Mouse (Mus musculus): ENCODE measurements at regions not wholly inside any gene's neighbourhood (a gene's known extent, or its start where the extent isn't known, plus 50 kb on each side); places are given as distances from the start of the nearest gene placed in this dataset.
"Not testable (repeated sequence)": the region's sequence is repeated elsewhere in the genome, so short reads cannot be mapped to it uniquely, and the experiment has no call there.

- 97% methylated on average over 4 of the region's 4 CpGs for WGBS
- no peaks in the 10 kb centered on the region for H3K9me3 ChIP-seq (replicated peaks)
- no peaks in the 10 kb centered on the region for H3K27me3 ChIP-seq (ENCODE audit: low read depth, poor library complexity, severe bottlenecking)
- H3K36me3 ChIP-seq, result no peaks in the 10 kb centered on the region
- 0 out of 2 replicates have a peak, but pooled peaks cover 2% of the 10 kb centered on the region for H3K4me1 ChIP-seq
- no peak overlapping the region for H3K4me3 ChIP-seq
- H3K27ac ChIP-seq, result no peak overlapping the region
- no peak for DNase-seq (ENCODE audit: low spot score)
Measured at GRCm38 (mm10) chr10:117450631-117451030, 70.8 kb upstream of the Cpsf6 start.

DNA sequence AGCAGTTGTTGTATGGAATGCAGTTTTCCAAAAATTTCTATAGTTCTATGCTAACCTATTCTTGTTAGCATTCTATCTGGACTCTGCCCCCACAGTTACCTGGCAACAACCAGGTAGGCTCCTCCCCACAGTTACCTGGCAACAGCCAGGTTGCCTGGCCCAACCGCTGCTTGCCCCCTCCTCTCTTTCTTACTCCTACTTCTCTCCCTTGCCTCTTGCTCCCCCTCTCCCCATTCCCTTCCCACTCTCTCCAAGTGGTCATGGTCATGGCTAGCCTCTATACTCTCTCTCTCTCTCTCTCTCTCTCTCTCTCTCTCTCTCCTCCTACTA is 70.4 kb upstream of the Cpsf6 start:
- Histone ChIP-seq H3K27me3 (ENCODE audit: low read depth, poor library complexity, severe bottlenecking) (no peaks in the 10 kb centered on the region), H3K9me3 (replicated peaks) (no peaks in the 10 kb centered on the region)

GRCm38 (mm10) chr10:117449416-117450239 is 69.8 kb upstream of the Cpsf6 start:
- no peak overlapping the region for H3K27ac ChIP-seq
- H3K27me3 ChIP-seq (ENCODE audit: low read depth, poor library complexity, severe bottlenecking), result no peaks in the 10 kb centered on the region
- H3K36me3 ChIP-seq, result no peaks in the 10 kb centered on the region
- DNase-seq (ENCODE audit: low spot score), result no peak
- H3K4me3 ChIP-seq, result no peak overlapping the region
- WGBS, result 83% methylated on average over 3 of the region's 3 CpGs
- H3K9me3 ChIP-seq (replicated peaks), result no peaks in the 10 kb centered on the region
- H3K4me1 ChIP-seq, result peaks cover 7% of the 10 kb centered on the region

More for the DNA sequence above, 70.4 kb upstream of the Cpsf6 start:
- no peak overlapping the region for H3K4me3 ChIP-seq
- H3K27ac ChIP-seq, result no peak overlapping the region
- WGBS, result 83% methylated on average over 1 of the region's 1 CpGs
- H3K4me1 ChIP-seq, result peaks cover 3% of the 10 kb centered on the region; the same call in 1 of the 2 replicates
- H3K36me3 ChIP-seq, result no peaks in the 10 kb centered on the region
- DNase-seq (ENCODE audit: low spot score), result no peak

DNA sequence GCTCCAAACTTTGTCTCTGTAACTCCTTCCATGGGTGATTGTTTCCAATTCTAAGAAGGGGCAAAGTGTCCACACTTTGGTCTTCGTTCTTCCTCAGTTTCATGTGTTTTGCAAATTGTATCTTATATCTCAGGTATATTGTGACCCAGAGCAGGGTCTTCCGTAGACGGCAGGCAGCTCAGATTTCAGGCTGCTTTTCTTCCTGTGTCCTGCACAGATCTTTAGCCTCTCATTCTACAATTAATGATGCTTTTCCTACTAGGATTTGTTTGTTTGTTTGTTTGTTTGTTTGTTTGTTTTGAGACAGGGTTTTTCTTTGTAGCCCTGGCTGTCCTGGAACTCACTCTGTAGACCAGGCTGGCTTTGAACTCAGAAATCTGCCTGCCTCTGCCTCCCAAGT is 69.0 kb upstream of the Cpsf6 start:
- H3K27ac ChIP-seq; H3K4me1 ChIP-seq; H3K4me3 ChIP-seq; DNase-seq (ENCODE audit: low spot score); H3K27me3 ChIP-seq (ENCODE audit: low read depth, poor library complexity, severe bottlenecking); H3K9me3 ChIP-seq (replicated peaks); H3K36me3 ChIP-seq: not testable (repeated sequence)
- 93% methylated on average over 3 of the region's 3 CpGs for WGBS

- Histone ChIP-seq H3K27me3 (ENCODE audit: low read depth, poor library complexity, severe bottlenecking) (no peaks in the 10 kb centered on the region), H3K4me1 (peaks cover 7% of the 10 kb centered on the region), H3K4me3 (no peak overlapping the region), H3K9me3 (replicated peaks) (no peaks in the 10 kb centered on the region), H3K27ac (no peak overlapping the region), H3K36me3 (no peaks in the 10 kb centered on the region)
- WGBS, result 92% methylated on average over 8 of the region's 8 CpGs
- DNase-seq (ENCODE audit: low spot score), result no peak
Measured at GRCm38 (mm10) chr10:117447626-117448025, 67.8 kb upstream of the Cpsf6 start.

DNA sequence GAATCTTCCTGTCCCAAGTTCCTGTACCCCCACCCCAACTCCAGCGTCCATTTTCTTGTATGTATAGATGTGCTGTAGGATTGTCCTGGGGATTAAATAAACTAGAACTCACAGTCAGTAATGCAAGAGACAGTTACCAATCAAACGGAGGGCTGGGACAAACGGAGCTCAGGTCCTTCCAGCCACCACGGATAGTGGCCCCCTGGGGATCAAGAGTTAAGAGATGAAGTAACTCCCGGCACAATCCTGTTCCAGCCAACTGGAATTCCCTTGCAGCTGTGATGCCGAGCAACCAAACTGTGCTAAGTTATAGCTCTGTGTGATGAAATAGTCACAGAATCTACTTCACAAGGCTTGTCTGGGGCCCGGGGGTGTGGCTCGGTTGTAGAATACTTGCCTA is 67.4 kb upstream of the Cpsf6 start:
- Histone ChIP-seq H3K9me3 (replicated peaks) (no peaks in the 10 kb centered on the region), H3K4me1 (peaks cover 7% of the 10 kb centered on the region), H3K27me3 (ENCODE audit: low read depth, poor library complexity, severe bottlenecking) (no peaks in the 10 kb centered on the region), H3K4me3 (no peak overlapping the region), H3K27ac (no peak overlapping the region), H3K36me3 (no peaks in the 10 kb centered on the region)
- DNase-seq (ENCODE audit: low spot score), result no peak
- 74% methylated on average over 8 of the region's 8 CpGs for WGBS

GRCm38 (mm10) chr10:117446776-117447175 is 67.0 kb upstream of the Cpsf6 start:
- DNase-seq (ENCODE audit: low spot score), result no peak
- Histone ChIP-seq H3K9me3 (replicated peaks) (no peaks in the 10 kb centered on the region), H3K36me3 (no peaks in the 10 kb centered on the region), H3K4me1 (peaks cover 7% of the 10 kb centered on the region), H3K27me3 (ENCODE audit: low read depth, poor library complexity, severe bottlenecking) (no peaks in the 10 kb centered on the region), H3K4me3 (no peak overlapping the region), H3K27ac (no peak overlapping the region)
- 90% methylated on average over 7 of the region's 7 CpGs for WGBS

- Histone ChIP-seq H3K4me3 (no peak overlapping the region), H3K27ac (no peak overlapping the region), H3K4me1 (peaks cover 14% of the 10 kb centered on the region), H3K36me3 (no peaks in the 10 kb centered on the region), H3K9me3 (replicated peaks) (no peaks in the 10 kb centered on the region), H3K27me3 (ENCODE audit: low read depth, poor library complexity, severe bottlenecking) (no peaks in the 10 kb centered on the region)
- WGBS, result 94% methylated on average over 15 of the region's 15 CpGs
- DNase-seq (ENCODE audit: low spot score), result no peak
Measured at GRCm38 (mm10) chr10:117445801-117446490, 66.1 kb upstream of the Cpsf6 start.

GRCm38 (mm10) chr10:117445181-117445790 is 65.5 kb upstream of the Cpsf6 start:
- H3K36me3 ChIP-seq, result no peaks in the 10 kb centered on the region
- WGBS, result 68% methylated on average over 6 of the region's 6 CpGs
- H3K27me3 ChIP-seq (ENCODE audit: low read depth, poor library complexity, severe bottlenecking), result no peaks in the 10 kb centered on the region
- H3K4me1 ChIP-seq, result peaks cover 14% of the 10 kb centered on the region
- no peak overlapping the region for H3K27ac ChIP-seq
- no peak for DNase-seq (ENCODE audit: low spot score)
- H3K4me3 ChIP-seq, result no peak overlapping the region
- H3K9me3 ChIP-seq (replicated peaks), result no peaks in the 10 kb centered on the region

- 87% methylated on average over 10 of the region's 10 CpGs for WGBS
- DNase-seq (ENCODE audit: low spot score), result no peak
- Histone ChIP-seq H3K9me3 (replicated peaks) (no peaks in the 10 kb centered on the region), H3K27me3 (ENCODE audit: low read depth, poor library complexity, severe bottlenecking) (no peaks in the 10 kb centered on the region), H3K4me3 (no peak overlapping the region), H3K27ac (no peak overlapping the region), H3K36me3 (no peaks in the 10 kb centered on the region), H3K4me1 (peaks cover 14% of the 10 kb centered on the region)
Measured at GRCm38 (mm10) chr10:117444761-117445160, 64.9 kb upstream of the Cpsf6 start.

DNA sequence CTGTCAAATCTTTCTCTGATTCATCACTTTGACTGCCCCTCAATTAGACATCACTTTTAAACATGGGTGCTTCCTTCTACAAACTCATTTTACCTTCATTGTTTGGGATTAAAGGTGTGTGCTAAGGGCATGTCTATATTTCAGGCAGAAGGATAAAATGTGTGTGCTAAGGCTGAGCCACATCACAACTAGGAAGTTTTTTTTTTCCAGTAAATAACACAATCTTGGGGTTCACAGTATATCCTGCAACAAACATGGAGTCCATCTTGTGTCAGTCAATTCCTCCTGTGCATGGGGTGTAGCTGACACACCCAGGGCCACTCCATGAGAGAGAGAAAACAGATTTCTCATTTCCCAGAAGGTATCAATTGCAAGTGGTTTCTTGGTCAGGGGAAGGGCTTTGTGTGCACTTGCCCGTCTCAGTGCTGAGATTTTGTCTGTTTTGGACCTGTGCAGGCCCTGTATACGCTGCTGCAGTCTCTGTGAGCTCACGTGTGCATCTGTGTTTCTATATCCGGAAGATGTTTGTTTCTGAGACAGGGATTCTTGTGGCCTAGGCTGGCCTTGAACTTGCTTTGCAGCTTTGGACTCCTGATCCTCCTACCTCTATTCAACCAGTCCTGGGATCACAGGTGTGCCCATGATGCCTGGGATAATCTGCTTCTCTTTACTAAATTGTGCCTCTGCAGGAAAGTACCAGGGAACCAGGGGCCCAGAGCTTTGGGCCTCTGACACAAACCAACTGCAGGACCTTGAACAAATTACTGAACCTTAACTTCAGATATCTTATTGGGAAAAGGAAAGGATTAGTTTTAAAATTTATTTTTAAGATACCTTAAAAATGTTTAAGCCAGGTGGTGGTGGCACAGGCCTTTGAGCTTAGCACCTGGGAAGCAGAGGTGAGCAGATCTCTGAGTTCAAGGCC is 63.9 kb upstream of the Cpsf6 start:
- Histone ChIP-seq H3K27ac (no peak overlapping the region), H3K4me3 (no peak overlapping the region), H3K9me3 (replicated peaks) (no peaks in the 10 kb centered on the region), H3K27me3 (ENCODE audit: low read depth, poor library complexity, severe bottlenecking) (no peaks in the 10 kb centered on the region), H3K36me3 (no peaks in the 10 kb centered on the region), H3K4me1 (peaks cover 14% of the 10 kb centered on the region)
- DNase-seq (ENCODE audit: low spot score), result no peak
- 91% methylated on average over 4 of the region's 4 CpGs for WGBS

DNA sequence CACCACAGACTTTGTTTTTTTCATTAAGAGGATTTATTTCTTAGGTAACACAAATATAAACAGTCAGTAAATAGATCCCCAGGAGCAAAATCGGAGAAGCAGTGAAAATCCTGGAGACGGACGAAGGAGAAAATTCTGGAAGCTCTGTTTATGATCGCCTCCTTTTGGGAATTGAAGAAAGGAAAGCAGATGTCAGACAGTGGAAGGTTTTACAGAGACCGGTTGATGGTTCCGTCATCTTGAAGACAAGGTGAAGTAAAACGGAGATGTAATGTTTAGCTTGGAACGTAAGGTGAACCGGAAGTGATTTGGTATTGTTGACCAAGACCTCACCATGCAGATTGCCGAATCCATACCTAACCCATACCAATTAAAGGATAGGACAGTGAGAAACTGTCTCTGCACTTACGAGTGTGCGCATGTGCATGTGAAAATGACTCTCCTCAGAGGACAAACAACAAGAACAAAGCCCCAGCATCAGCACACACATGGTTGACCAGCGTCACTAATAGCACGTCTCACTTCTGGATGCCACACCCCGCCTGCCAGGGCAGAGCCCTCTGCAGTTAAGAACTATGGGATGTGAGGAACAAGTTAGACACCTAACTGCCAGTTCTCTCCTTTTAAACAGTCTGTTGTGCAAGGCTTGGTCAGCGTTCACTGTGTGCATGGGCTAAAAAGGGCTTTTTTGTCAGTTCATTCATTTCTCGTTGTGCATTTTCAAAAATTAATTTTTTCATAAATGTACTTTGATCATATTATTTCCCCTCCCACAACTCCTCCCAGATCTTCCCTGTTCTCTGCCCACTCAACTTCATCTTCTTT is 62.4 kb upstream of the Cpsf6 start:
- no peaks in the 10 kb centered on the region for H3K9me3 ChIP-seq (replicated peaks)
- WGBS, result 92% methylated on average over 17 of the region's 17 CpGs
- no peak overlapping the region for H3K4me3 ChIP-seq
- no peak for DNase-seq (ENCODE audit: low spot score)
- H3K36me3 ChIP-seq, result no peaks in the 10 kb centered on the region
- peaks cover 14% of the 10 kb centered on the region for H3K4me1 ChIP-seq
- no peak overlapping the region; the same call in 1 of the 2 replicates for H3K27ac ChIP-seq
- H3K27me3 ChIP-seq (ENCODE audit: low read depth, poor library complexity, severe bottlenecking), result no peaks in the 10 kb centered on the region
